Mouse (Mus musculus) right cerebral cortex, postnatal 36 days (tissue): ENCODE data around the gene Zfp451.
"Not testable (repeated sequence)": the region's sequence is repeated elsewhere in the genome, so short reads cannot be mapped to it uniquely, and the experiment has no call there.

Experiments used
- DNase-seq, 2 experiments: peaks; one replicate each; pipeline ENCODE4 v3.0.0; 2022; ENCODE audit warnings: low spot score in 2 of 2, mixed read lengths in 1 of 2

Zfp451 gene

DNA sequence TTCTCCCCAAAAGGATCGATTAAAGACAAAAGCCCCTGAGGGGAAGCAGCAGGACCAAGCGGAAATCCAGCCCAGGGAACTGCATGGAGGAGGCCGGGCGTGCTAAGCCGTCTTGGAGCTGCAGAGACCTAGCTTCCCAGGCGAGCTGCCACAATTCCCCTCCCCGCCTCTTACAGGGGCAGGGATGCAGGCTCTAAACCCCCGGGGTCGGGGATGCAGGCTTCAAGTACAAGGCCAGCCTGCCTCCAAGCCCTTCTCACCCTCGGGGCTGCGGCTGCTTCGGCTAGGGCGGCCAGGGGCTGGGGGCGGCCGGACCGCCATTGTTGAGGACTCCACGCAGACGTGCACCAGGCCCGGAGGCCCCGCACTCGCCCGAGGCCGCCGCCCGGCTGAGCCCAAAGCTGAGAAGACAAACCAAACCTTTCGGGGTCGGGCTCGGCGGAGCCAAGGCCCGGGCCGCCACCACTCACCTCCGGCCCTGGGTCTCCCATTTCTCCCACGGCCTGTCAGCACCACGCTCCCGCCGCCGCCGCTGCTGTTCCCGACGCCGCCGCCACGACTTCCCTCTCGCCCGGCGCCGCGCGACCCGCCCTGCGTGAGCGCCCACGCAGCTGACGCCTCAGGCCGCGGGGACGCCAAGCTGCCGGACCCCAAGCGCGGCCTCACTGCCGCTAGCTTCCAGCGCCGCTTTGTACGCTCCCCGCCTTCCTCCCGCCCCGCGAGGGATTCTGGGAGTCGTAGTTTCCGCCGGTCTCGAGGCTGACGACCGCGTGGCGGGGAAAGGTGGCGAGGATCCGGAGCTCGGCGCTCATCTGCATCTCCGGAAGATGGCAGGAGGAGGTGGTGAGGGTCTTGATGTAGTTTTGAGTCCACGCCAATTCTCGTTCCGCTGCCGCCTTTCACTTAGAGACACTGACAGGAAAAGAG is at the start of gene Zfp451:
Gene Zfp451 (minus strand): TSS at position 728 of the 927 bp plus-strand sequence.
- DNase-seq: peak; percentile 89 to 91

DNA sequence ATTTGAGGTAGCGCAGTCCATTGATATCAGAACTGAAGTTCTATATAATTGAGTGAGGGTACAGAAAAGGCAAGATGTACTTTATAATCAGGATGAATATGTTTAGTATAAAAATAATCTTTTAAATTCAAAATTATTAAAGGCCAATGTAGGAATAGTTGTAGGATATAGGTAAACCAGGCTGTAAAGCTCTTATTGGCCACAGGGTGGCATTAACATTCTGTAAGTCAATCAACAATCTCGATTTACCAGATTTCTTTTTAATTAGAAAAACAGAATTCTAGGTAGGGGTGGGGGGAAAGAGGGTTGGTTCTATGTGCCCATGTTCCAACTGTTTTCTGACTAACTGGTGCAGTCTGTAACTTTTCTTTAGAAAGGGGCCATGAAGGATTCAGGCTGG is 32.4 kb upstream of the Zfp451 start:
- DNase-seq: no peak

DNA sequence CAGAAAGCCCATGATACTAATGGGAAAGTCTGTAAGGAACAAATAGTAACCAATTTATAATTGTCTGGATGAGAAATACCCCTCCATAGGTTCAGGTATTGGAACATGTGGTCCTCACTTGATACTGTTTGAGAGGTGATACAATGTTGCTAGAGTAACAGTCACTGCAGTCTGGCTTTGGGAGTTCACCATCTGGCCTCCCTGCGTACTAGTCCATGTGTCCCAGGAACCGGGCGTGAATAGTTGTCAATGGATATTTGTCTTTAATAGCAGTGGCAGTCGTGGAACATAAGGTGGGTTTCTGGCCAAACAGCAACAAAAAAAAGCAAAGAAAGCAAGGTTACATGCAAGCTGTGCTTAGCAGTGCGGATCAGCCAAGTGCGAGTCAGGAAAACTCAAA is 29.4 kb upstream of the Zfp451 start:
- DNase-seq: no peak

- DNase-seq: not testable (repeated sequence)
These were observed 24.6 kb upstream of the Zfp451 start for GRCm38 (mm10) chr1:33838952-33839351.

GRCm38 (mm10) chr1:33830586-33830985 is 16.2 kb upstream of the Zfp451 start:
- no peak for DNase-seq

DNA sequence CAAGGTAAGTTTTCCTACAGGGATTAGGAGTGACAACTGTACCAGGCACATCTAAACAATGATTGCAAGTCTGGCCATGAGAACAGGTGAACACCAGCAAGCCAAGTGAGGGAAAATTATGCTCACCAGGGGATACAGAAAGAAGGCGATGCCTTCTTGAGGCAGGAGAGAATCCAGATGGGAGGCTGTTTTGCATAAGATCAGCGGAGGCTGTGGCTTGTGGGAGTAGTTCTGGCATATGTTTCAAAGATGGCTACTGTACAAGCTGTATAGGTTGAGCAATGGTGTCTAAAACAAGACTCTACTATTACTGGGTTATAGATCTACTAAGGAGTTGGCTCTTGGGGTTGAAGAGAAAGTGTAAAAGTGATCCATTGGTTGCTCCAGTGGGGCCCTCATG is 3.5 kb upstream of the Zfp451 start:
- DNase-seq: peak in 1 of 2 experiments; percentile 26

GRCm38 (mm10) chr1:33813495-33813867 is 914 bp downstream of the Zfp451 start:
- no peak for DNase-seq

DNA sequence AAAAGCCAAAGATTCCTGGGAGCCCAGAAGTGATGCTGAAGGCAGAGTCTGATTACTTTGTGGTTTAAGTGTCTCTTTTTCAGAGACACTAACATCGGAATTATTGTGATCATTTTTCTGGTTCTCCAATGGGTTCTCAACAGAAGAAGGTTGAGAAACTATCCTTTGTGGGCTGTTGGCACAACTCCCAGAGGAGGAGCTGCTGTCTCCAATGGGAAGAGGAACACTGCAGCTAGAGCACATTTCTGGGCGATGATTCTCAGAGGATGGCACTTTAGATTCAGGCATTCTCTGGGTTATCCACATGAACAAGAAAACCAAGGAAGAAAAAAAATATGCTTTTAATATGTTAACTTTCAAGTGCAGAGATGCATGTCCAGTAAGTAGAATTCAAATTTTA is 11.1 kb downstream of the Zfp451 start:
- no peak for DNase-seq

DNA sequence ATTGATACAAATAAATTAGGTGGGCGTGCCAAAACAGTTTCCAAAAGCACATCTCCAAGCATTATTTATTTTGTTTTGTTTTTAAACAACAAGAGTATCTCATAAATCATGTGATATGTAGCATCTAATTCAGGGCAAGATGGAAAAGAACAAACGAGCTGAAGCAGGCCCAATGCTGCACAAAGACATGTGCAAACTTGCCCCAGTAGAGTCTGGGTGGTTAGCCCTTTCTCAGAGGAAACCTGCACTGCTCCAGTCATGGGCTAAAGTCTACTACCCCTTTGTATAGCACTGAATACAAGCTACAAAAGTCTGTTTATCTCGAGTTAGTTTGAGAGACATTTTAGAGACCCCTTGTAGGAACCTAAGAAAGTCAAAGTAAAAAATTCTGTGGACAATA is 14.8 kb downstream of the Zfp451 start:
- DNase-seq: no peak

GRCm38 (mm10) chr1:33788493-33788892 is 25.9 kb downstream of the Zfp451 start:
- no peak for DNase-seq

GRCm38 (mm10) chr1:33788072-33788471 is 26.3 kb downstream of the Zfp451 start:
- DNase-seq: no peak

- DNase-seq: no peak
These were observed 29.8 kb downstream of the Zfp451 start for GRCm38 (mm10) chr1:33784561-33784960.

DNA sequence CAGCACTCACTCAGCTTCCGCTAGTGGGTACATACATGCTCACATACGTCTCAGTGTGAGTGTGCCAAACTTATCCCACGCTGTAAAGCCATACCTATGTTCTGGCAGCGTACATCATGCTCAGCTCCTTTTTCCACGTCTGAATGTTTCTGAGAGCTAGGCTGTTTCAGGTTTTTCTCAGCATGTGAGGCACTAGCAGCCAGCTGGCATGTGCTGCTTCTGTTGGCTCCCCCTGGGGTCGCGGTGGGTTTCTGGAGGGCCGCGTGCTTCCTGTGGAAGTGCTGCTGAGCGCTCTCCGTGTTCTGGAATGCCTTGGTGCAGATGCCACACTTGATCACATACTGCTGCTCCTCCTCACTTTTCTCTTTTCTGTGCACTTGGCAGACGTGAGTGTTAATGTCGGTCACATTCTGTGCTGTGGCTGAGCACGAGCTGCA is 38.2 kb downstream of the Zfp451 start:
- DNase-seq: peak in 1 of 2 experiments; percentile 33

DNA sequence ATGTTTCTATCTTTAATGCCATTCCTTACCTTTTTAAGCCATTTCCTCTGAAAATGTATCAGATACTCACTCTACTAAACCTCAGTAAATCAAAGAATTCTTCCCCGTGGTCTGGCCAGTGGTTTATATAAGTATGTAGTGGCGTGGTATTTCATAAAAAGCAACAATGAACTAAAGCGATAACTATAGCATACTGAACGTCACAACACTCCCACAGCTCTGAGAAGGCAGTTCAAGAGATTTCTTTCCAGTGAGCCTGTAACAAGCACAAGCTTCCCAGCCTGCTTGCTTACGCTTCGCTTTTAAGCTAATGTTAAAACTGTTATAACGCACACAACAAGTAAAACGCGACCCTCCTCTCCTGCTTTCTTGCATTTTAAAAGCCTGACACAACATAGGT is 42.3 kb downstream of the Zfp451 start:
- no peak for DNase-seq

DNA sequence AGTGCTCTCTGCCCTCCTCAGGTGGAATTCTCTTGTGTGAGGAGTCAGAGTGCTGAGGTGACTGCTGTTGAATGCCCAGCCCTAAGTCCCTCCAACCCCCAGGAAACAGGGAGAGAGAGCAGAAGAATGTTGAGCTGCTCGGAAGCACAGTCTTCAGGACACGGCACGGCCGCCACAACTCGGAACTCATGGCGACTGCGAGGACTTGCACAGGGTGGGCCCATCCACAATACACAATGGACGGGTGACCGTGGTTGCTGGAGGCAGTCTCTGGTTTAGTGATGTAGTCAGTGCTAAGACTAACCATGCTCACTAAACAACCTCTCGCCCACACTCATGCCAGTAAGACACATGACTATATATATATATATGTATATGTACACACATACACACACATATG is 42.8 kb downstream of the Zfp451 start:
- no peak for DNase-seq

- DNase-seq: no peak
These were observed 45.6 kb downstream of the Zfp451 start for GRCm38 (mm10) chr1:33768827-33769226.

DNA sequence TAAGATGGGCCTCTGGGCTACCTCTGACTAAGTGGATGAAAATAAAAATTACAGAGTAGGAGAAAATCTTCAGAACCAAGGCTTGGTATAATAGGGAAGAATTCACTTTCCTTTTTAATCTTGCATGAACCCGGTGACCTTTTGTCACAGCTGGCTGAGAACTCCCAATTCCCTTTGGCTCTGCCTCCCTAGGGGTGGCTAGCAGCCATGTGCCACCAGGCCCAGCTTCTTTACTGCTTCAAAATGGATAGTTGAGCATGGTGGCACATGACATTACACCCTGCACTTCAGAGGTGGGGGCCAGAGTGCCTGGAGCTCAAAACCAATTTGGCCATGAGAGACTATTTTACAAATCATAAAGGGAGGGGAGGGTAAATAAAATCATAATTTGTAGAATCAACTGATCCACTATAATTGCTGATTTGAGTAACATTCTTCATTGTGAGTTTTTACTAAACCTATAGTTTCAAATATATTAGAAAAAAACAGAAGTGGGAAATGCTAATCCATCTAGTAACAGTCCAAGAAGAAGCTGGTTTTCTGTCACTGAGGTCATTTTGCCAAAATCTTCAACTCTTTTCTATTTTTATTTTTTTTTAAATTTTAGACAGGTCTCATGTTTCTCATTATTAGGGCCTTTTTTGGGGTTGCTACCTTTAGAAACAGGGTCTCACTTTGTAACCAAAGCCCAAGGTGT is 46.2 kb downstream of the Zfp451 start:
- DNase-seq: no peak

- DNase-seq: no peak
These were observed 47.6 kb downstream of the Zfp451 start for GRCm38 (mm10) chr1:33766520-33767508.

- no peak for DNase-seq
These were observed 48.8 kb downstream of the Zfp451 start for GRCm38 (mm10) chr1:33765468-33766080.

DNA sequence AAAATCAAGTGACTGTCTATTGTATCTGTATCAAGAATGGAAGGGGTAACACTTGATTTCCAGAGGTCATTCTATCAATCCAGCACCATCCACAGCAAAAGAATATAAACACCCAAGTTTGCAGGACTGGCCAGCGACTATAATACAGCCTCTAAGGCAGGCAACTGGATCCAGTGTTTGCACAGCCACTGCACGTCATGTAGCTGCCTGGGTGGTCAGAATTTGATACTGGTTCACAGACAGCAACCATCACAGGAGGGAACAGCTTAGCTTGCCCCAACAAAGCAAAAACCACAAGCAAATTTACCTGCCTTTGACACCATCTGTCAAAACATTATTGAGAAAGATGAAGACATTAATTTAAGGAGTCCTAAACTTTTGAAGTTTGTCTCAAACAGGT is 50.6 kb downstream of the Zfp451 start:
- no peak for DNase-seq

GRCm38 (mm10) chr1:33758488-33758887 is 55.9 kb downstream of the Zfp451 start:
- DNase-seq: no peak
